Mouse (Mus musculus) forebrain, embryonic 15.5 days (tissue): ENCODE results near the gene March9. TPM values are rescaled to one million over a fixed set of nuclear protein-coding genes. Genes with fewer than 3 reads are reported as not detected.

Experiments used
- ATAC-seq: fragments of 200-750 bp; cut with Nextera tagmentation; replicated peaks from 2 replicates; pipeline ENCODE4 v1.8.0; 2017; ENCODE audit warnings: mild to moderate bottlenecking, moderate TSS enrichment, moderate library complexity
- H3K27ac ChIP-seq: fragments of 300-500 bp; sonication (generic); replicated peaks from 2 replicates; pipeline ENCODE4 v1.5.1; 2015; ENCODE audit warnings: mild to moderate bottlenecking, inconsistent platforms
- H3K27me3 ChIP-seq: fragments of 300-500 bp; sonication (generic); 2 replicates; pipeline ENCODE4 v1.6.1; 2015; ENCODE audit warnings: inconsistent platforms
- H3K36me3 ChIP-seq: fragments of 300-500 bp; sonication (generic); 2 replicates; pipeline ENCODE4 v1.6.1; 2015; ENCODE audit warnings: mild to moderate bottlenecking, inconsistent platforms
- H3K4me1 ChIP-seq: fragments of 300-500 bp; sonication (generic); 2 replicates; pipeline ENCODE4 v1.6.1; 2015; ENCODE audit warnings: inconsistent platforms
- H3K4me2 ChIP-seq: fragments of 300-500 bp; sonication (generic); replicated peaks from 2 replicates; pipeline ENCODE4 v1.6.1; 2015; ENCODE audit warnings: mild to moderate bottlenecking, inconsistent platforms
- H3K4me3 ChIP-seq: fragments of 300-500 bp; sonication (generic); 2 replicates; pipeline ENCODE4 v1.5.1; 2015; ENCODE audit warnings: mild to moderate bottlenecking, inconsistent platforms
- H3K9ac ChIP-seq: fragments of 300-500 bp; sonication (generic); replicated peaks from 2 replicates; pipeline ENCODE4 v1.6.1; 2015; ENCODE audit warnings: mild to moderate bottlenecking, inconsistent platforms
- H3K9me3 ChIP-seq: fragments of 300-500 bp; sonication (generic); 2 replicates; pipeline ENCODE4 v1.6.1; 2016; ENCODE audit warnings: inconsistent platforms
- WGBS: fragments of 180-500 bp; shearing (Covaris S2); methylation state at CpG from one replicate; pipeline ENCODE4 v1.1.7; 2015; ENCODE audit warnings: mixed read lengths; 5-methylcytosine and 5-hydroxymethylcytosine counted together
- polyA plus RNA-seq: library from polyadenylated mRNA; unstranded; fragments of >200 nt; fragmentation: Nextera tagmentation; extraction: Ambion mirVana; gene quantifications from 2 replicates; pipeline ENCODE4 v1.2.1, GENCODE M21; 2015

The March9 gene
- polyA plus RNA-seq = 5.6 and 7.0 TPM in 2 replicates

GRCm38 (mm10) chr10:127059968-127060916, at the start of gene March9:
March9 (minus strand) TSS chr10:127060184.
- H3K9me3 ChIP-seq = no peaks in the 10 kb centered on the region
- peaks cover 31% of the 10 kb centered on the region for H3K36me3 ChIP-seq
- H3K27me3 ChIP-seq = no peaks in the 10 kb centered on the region
- H3K4me1 ChIP-seq = peaks cover 54% of the 10 kb centered on the region
- peak within 1 kb of the TSS; percentile 72 for H3K4me3 ChIP-seq
- peak within 1 kb of the TSS; percentile 96 for H3K27ac ChIP-seq
- peak within 1 kb of the TSS; percentile 76 for H3K9ac ChIP-seq
- H3K4me2 ChIP-seq = peak within 1 kb of the TSS; percentile 74
- WGBS = under 1% methylated on average over 65 of the region's 72 CpGs
- peak; percentile 44 for ATAC-seq

- Histone ChIP-seq H3K27me3 (no peaks in the 10 kb centered on the region), H3K9ac (no peak overlapping the region), H3K27ac (no peak overlapping the region), H3K36me3 (peaks cover 28% of the 10 kb centered on the region), H3K4me3 (no peak overlapping the region), H3K4me1 (no peaks in the 10 kb centered on the region), H3K9me3 (no peaks in the 10 kb centered on the region), H3K4me2 (no peak overlapping the region)
- ATAC-seq = no peak
- 82% methylated on average over 3 of the region's 3 CpGs for WGBS
Observed at GRCm38 (mm10) chr10:127108262-127108583, 48.2 kb upstream of the March9 start.

GRCm38 (mm10) chr10:127107563-127108261, 47.7 kb upstream of the March9 start:
- Histone ChIP-seq H3K4me3 (no peak overlapping the region), H3K36me3 (peaks cover 25% of the 10 kb centered on the region), H3K27me3 (no peaks in the 10 kb centered on the region)

GRCm38 (mm10) chr10:127103631-127104030, 43.6 kb upstream of the March9 start:
- WGBS = 92% methylated on average over 7 of the region's 7 CpGs
- H3K27me3 ChIP-seq = no peaks in the 10 kb centered on the region

More at GRCm38 (mm10) chr10:127107563-127108261, 47.7 kb upstream of the March9 start:
- 93% methylated on average over 16 of the region's 16 CpGs for WGBS
- H3K27ac ChIP-seq = no peak overlapping the region
- H3K9ac ChIP-seq = no peak overlapping the region
- no peaks in the 10 kb centered on the region for H3K4me1 ChIP-seq
- no peak for ATAC-seq
- H3K9me3 ChIP-seq = no peaks in the 10 kb centered on the region
- no peak overlapping the region for H3K4me2 ChIP-seq

GRCm38 (mm10) chr10:127101151-127101550, 41.2 kb upstream of the March9 start:
- H3K27ac ChIP-seq = no peak overlapping the region
- no peaks in the 10 kb centered on the region for H3K4me1 ChIP-seq
- no peaks in the 10 kb centered on the region for H3K27me3 ChIP-seq
- H3K4me2 ChIP-seq = no peak overlapping the region
- peaks cover 44% of the 10 kb centered on the region for H3K36me3 ChIP-seq
- 88% methylated on average over 6 of the region's 6 CpGs for WGBS
- ATAC-seq = no peak
- no peak overlapping the region for H3K9ac ChIP-seq
- H3K4me3 ChIP-seq = no peak overlapping the region
- no peaks in the 10 kb centered on the region for H3K9me3 ChIP-seq

More at GRCm38 (mm10) chr10:127103631-127104030, 43.6 kb upstream of the March9 start:
- no peaks in the 10 kb centered on the region for H3K9me3 ChIP-seq
- no peak overlapping the region for H3K4me3 ChIP-seq
- H3K4me2 ChIP-seq = no peak overlapping the region
- no peak overlapping the region for H3K27ac ChIP-seq
- peaks cover 35% of the 10 kb centered on the region for H3K36me3 ChIP-seq
- no peaks in the 10 kb centered on the region for H3K4me1 ChIP-seq
- ATAC-seq = no peak
- no peak overlapping the region for H3K9ac ChIP-seq

GRCm38 (mm10) chr10:127100414-127100813, 40.4 kb upstream of the March9 start:
- Histone ChIP-seq H3K9me3 (no peaks in the 10 kb centered on the region), H3K36me3 (peaks cover 48% of the 10 kb centered on the region), H3K4me1 (no peaks in the 10 kb centered on the region), H3K9ac (no peak overlapping the region), H3K4me2 (no peak overlapping the region), H3K27me3 (no peaks in the 10 kb centered on the region), H3K27ac (no peak overlapping the region), H3K4me3 (no peak overlapping the region)
- no peak for ATAC-seq
- 90% methylated on average over 8 of the region's 8 CpGs for WGBS

GRCm38 (mm10) chr10:127099868-127100267, 39.9 kb upstream of the March9 start:
- Histone ChIP-seq H3K4me3 (no peak overlapping the region), H3K4me1 (no peaks in the 10 kb centered on the region), H3K27ac (no peak overlapping the region), H3K9ac (no peak overlapping the region), H3K9me3 (no peaks in the 10 kb centered on the region), H3K27me3 (no peaks in the 10 kb centered on the region), H3K36me3 (peaks cover 46% of the 10 kb centered on the region), H3K4me2 (no peak overlapping the region)
- ATAC-seq = no peak
- 92% methylated on average over 15 of the region's 15 CpGs for WGBS

GRCm38 (mm10) chr10:127099191-127099590, 39.2 kb upstream of the March9 start:
- Histone ChIP-seq H3K27me3 (no peaks in the 10 kb centered on the region), H3K4me1 (peaks cover 4% of the 10 kb centered on the region), H3K4me3 (no peak overlapping the region), H3K27ac (no peak overlapping the region), H3K4me2 (no peak overlapping the region), H3K9ac (no peak overlapping the region), H3K9me3 (no peaks in the 10 kb centered on the region), H3K36me3 (peaks cover 43% of the 10 kb centered on the region)
- ATAC-seq = no peak
- WGBS = 87% methylated on average over 10 of the region's 10 CpGs

- WGBS = 82% methylated on average over 20 of the region's 20 CpGs
- no peaks in the 10 kb centered on the region for H3K9me3 ChIP-seq
- no peak overlapping the region for H3K4me3 ChIP-seq
- H3K4me1 ChIP-seq = peaks cover 8% of the 10 kb centered on the region
- H3K36me3 ChIP-seq = peaks cover 42% of the 10 kb centered on the region
- no peak overlapping the region for H3K9ac ChIP-seq
- no peak for ATAC-seq
- H3K27me3 ChIP-seq = no peaks in the 10 kb centered on the region
- no peak overlapping the region for H3K27ac ChIP-seq
- H3K4me2 ChIP-seq = no peak overlapping the region
Observed at GRCm38 (mm10) chr10:127098514-127098913, 38.5 kb upstream of the March9 start.

GRCm38 (mm10) chr10:127094382-127094802, 34.4 kb upstream of the March9 start:
- H3K27ac ChIP-seq = no peak overlapping the region; the same call in 1 of the 2 replicates
- H3K4me3 ChIP-seq = no peak overlapping the region
- peaks cover 32% of the 10 kb centered on the region for H3K27me3 ChIP-seq
- H3K4me1 ChIP-seq = peaks cover 31% of the 10 kb centered on the region
- H3K4me2 ChIP-seq = no peak overlapping the region
- H3K36me3 ChIP-seq = peaks cover 34% of the 10 kb centered on the region
- WGBS = 26% methylated on average over 7 of the region's 7 CpGs
- H3K9ac ChIP-seq = no peak overlapping the region
- no peak for ATAC-seq
- no peaks in the 10 kb centered on the region for H3K9me3 ChIP-seq

- ATAC-seq = no peak
- Histone ChIP-seq H3K9me3 (no peaks in the 10 kb centered on the region), H3K27ac (no peak overlapping the region), H3K27me3 (peaks cover 46% of the 10 kb centered on the region), H3K4me1 (peaks cover 31% of the 10 kb centered on the region), H3K4me2 (no peak overlapping the region), H3K9ac (no peak overlapping the region), H3K36me3 (peaks cover 21% of the 10 kb centered on the region), H3K4me3 (no peak overlapping the region)
- 42% methylated on average over 4 of the region's 4 CpGs for WGBS
Observed at GRCm38 (mm10) chr10:127092742-127093141, 32.8 kb upstream of the March9 start.
